Mouse (Mus musculus): ENCODE measurements at regions not wholly inside any gene's neighbourhood (a gene's known extent, or its start where the extent isn't known, plus 50 kb on each side); places are given as distances from the start of the nearest gene placed in this dataset.

DNA sequence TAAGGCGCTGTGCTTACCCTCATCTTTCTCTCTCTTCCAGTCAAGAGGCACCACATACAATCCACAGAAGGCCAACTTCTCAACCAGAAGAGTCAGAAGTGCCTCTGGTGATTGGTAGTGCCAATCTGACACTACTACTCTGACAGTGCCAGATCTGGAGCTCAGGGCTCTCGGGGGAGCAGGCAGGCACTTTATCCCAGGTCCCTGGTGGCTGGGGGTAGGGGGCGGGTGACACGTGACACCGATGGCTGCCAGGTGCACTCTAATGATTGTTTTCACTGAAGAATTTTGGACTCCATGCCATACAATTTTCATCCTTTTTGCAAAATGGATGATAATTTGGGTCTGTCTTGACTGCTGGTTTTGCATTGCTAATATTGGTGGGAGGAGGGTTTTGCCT is 67.2 kb upstream of the Klhl29 start:
- Histone ChIP-seq H3K4me3 (ENCODE audit: low read depth, low read length) (no peak overlapping the region), H3K9me3 (replicated peaks; ENCODE audit: control insufficient read depth, low read length) (no peaks in the 10 kb centered on the region), H3K4me2 (no peak overlapping the region), H3K9ac (ENCODE audit: low read depth, low read length) (no peak overlapping the region), H3K4me1 (ENCODE audit: control insufficient read depth, insufficient read depth, low read length) (no peaks in the 10 kb centered on the region), H3K27me3 (ENCODE audit: control insufficient read depth, insufficient read depth, low read length) (no peaks in the 10 kb centered on the region), H3K36me3 (ENCODE audit: control insufficient read depth, insufficient read depth, low read length) (no peaks in the 10 kb centered on the region), H3K27ac (ENCODE audit: low read depth, low read length) (no peak overlapping the region)
- ATAC-seq (replicated peaks; ENCODE audit: insufficient number of reproducible peaks, low FRiP score, low TSS enrichment), result no peak
- 71% methylated on average over 5 of the region's 5 CpGs for WGBS (ENCODE audit: insufficient replicate concordance)

DNA sequence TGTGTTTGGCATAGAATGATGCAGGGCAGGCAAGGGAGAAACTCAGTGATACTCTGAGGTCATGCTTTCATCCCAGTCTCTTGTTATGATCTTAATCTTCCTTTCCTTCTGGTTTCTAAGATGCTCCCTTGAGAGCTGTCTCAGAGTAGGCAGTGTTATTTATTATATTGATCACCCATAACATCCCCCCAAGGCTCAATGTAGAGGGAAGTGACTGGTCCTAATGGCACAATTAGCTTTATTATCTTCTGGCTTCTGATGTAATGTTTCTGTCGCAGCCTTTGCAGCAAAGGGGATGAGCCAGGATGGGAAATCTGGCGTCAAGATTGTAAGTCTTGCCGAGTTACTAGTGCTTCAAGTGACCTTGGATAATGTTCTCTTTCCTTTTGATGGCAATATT is 65.0 kb upstream of the Klhl29 start:
- Histone ChIP-seq H3K27ac (ENCODE audit: low read depth, low read length) (no peak overlapping the region), H3K9ac (ENCODE audit: low read depth, low read length) (no peak overlapping the region), H3K4me3 (ENCODE audit: low read depth, low read length) (no peak overlapping the region), H3K36me3 (ENCODE audit: control insufficient read depth, insufficient read depth, low read length) (no peaks in the 10 kb centered on the region), H3K4me1 (ENCODE audit: control insufficient read depth, insufficient read depth, low read length) (no peaks in the 10 kb centered on the region), H3K27me3 (ENCODE audit: control insufficient read depth, insufficient read depth, low read length) (no peaks in the 10 kb centered on the region), H3K9me3 (replicated peaks; ENCODE audit: control insufficient read depth, low read length) (no peaks in the 10 kb centered on the region), H3K4me2 (no peak overlapping the region)
- ATAC-seq (replicated peaks; ENCODE audit: insufficient number of reproducible peaks, low FRiP score, low TSS enrichment), result no peak
- WGBS (ENCODE audit: insufficient replicate concordance), result 79% methylated on average over 3 of the region's 3 CpGs

DNA sequence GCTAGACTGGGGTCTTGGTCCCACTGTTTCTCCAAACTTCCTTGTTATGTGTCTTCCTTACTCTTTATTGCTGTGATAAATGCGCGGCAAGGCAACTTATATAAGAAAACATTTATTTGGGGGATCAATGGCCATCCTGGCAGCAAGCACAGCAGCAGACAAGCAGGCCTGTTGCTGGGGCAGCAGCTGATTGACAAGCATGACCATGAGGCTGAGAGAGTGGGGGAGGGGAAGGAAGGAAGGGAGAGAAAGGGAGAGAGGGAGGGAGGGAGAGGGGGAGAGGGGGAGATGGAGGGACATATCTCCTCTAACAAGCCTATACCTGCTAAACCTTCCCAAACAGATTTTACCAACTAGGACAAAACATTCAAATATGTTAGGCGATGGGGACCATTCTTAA is 60.4 kb upstream of the Klhl29 start:
- no peaks in the 10 kb centered on the region for H3K27me3 ChIP-seq (ENCODE audit: control insufficient read depth, insufficient read depth, low read length)
- no peak overlapping the region for H3K4me3 ChIP-seq (ENCODE audit: low read depth, low read length)
- no peaks in the 10 kb centered on the region for H3K36me3 ChIP-seq (ENCODE audit: control insufficient read depth, insufficient read depth, low read length)
- H3K9me3 ChIP-seq (replicated peaks; ENCODE audit: control insufficient read depth, low read length), result no peaks in the 10 kb centered on the region
- ATAC-seq (replicated peaks; ENCODE audit: insufficient number of reproducible peaks, low FRiP score, low TSS enrichment), result no peak
- H3K9ac ChIP-seq (ENCODE audit: low read depth, low read length), result no peak overlapping the region
- no peak overlapping the region for H3K27ac ChIP-seq (ENCODE audit: low read depth, low read length)
- H3K4me2 ChIP-seq, result no peak overlapping the region
- H3K4me1 ChIP-seq (ENCODE audit: control insufficient read depth, insufficient read depth, low read length), result no peaks in the 10 kb centered on the region
- WGBS (ENCODE audit: insufficient replicate concordance), result 84% methylated on average over 3 of the region's 3 CpGs

DNA sequence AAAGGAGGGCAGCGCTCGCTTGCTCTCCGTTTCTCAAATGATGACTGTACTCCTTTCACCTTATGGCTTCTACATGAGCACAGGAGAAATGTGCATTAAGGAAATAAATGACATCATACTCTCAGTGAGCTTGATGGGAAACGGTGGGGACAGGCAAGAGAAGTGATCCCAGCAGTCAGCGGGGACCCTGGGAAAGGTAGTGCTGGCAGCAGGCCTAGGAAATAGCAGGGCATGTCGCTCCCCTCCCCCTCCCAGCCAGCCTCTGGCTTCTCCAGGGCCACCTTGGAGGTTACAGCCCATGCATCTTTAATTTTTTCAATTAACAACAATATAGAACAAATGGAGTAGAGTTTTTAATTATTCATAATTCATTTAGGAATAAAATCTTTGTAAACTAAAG is 58.6 kb upstream of the Klhl29 start:
- no peak for ATAC-seq (replicated peaks; ENCODE audit: insufficient number of reproducible peaks, low FRiP score, low TSS enrichment)
- 46% methylated on average over 6 of the region's 6 CpGs for WGBS (ENCODE audit: insufficient replicate concordance)
- H3K9ac ChIP-seq (ENCODE audit: low read depth, low read length), result no peak overlapping the region

DNA sequence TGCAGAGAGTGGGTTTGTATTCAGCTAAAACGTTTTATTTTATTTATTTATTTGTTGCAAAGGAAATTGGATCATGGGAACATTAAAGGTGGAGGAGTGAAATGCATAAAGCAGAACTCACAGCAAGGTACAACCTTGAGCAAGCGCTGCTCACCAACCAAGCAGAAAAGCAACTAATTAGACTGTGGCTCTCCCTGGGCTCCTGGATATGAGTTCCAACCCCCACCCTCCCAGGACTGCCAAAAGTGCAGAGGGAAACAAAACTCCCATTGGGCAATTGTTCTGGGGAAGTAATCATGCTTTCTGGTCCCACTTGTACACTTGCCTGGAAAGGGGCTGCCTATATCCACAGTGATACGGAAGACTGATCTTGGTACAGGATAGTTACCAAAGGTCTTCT is 57.2 kb upstream of the Klhl29 start:
- H3K4me3 ChIP-seq (ENCODE audit: low read depth, low read length), result no peak overlapping the region
- no peaks in the 10 kb centered on the region for H3K4me1 ChIP-seq (ENCODE audit: control insufficient read depth, insufficient read depth, low read length)
- H3K9ac ChIP-seq (ENCODE audit: low read depth, low read length), result no peak overlapping the region
- H3K27me3 ChIP-seq (ENCODE audit: control insufficient read depth, insufficient read depth, low read length), result no peaks in the 10 kb centered on the region
- H3K36me3 ChIP-seq (ENCODE audit: control insufficient read depth, insufficient read depth, low read length), result no peaks in the 10 kb centered on the region
- no peaks in the 10 kb centered on the region for H3K9me3 ChIP-seq (replicated peaks; ENCODE audit: control insufficient read depth, low read length)
- H3K27ac ChIP-seq (ENCODE audit: low read depth, low read length), result no peak overlapping the region
- no peak overlapping the region for H3K4me2 ChIP-seq
- no peak for ATAC-seq (replicated peaks; ENCODE audit: insufficient number of reproducible peaks, low FRiP score, low TSS enrichment)
- WGBS (ENCODE audit: insufficient replicate concordance), result 71% methylated on average over 3 of the region's 3 CpGs

More for the DNA sequence above, 58.6 kb upstream of the Klhl29 start:
- H3K4me1 ChIP-seq (ENCODE audit: control insufficient read depth, insufficient read depth, low read length), result no peaks in the 10 kb centered on the region
- H3K27ac ChIP-seq (ENCODE audit: low read depth, low read length), result no peak overlapping the region
- H3K4me2 ChIP-seq, result no peak overlapping the region
- H3K27me3 ChIP-seq (ENCODE audit: control insufficient read depth, insufficient read depth, low read length), result no peaks in the 10 kb centered on the region
- no peak overlapping the region for H3K4me3 ChIP-seq (ENCODE audit: low read depth, low read length)
- H3K9me3 ChIP-seq (replicated peaks; ENCODE audit: control insufficient read depth, low read length), result no peaks in the 10 kb centered on the region
- H3K36me3 ChIP-seq (ENCODE audit: control insufficient read depth, insufficient read depth, low read length), result no peaks in the 10 kb centered on the region

- 57% methylated on average over 3 of the region's 3 CpGs for WGBS (ENCODE audit: insufficient replicate concordance)
- Histone ChIP-seq H3K27me3 (ENCODE audit: control insufficient read depth, insufficient read depth, low read length) (no peaks in the 10 kb centered on the region), H3K9ac (ENCODE audit: low read depth, low read length) (no peak overlapping the region), H3K36me3 (ENCODE audit: control insufficient read depth, insufficient read depth, low read length) (no peaks in the 10 kb centered on the region), H3K4me3 (ENCODE audit: low read depth, low read length) (no peak overlapping the region), H3K4me1 (ENCODE audit: control insufficient read depth, insufficient read depth, low read length) (no peaks in the 10 kb centered on the region), H3K4me2 (no peak overlapping the region), H3K9me3 (replicated peaks; ENCODE audit: control insufficient read depth, low read length) (no peaks in the 10 kb centered on the region), H3K27ac (ENCODE audit: low read depth, low read length) (no peak overlapping the region)
- ATAC-seq (replicated peaks; ENCODE audit: insufficient number of reproducible peaks, low FRiP score, low TSS enrichment), result no peak
Observed at GRCm38 (mm10) chr12:5428733-5429132, 53.3 kb upstream of the Klhl29 start.
